Mouse (Mus musculus): ENCODE results near the gene C4b. TPM values are rescaled to one million over a fixed set of nuclear protein-coding genes. Genes with fewer than 3 reads are reported as not detected.
"Not testable (repeated sequence)": the region's sequence is repeated elsewhere in the genome, so short reads cannot be mapped to it uniquely, and the experiment has no call there.

Gene C4b
- total RNA-seq (2017), result 1.0 and 1.4 TPM in 2 replicates

DNA sequence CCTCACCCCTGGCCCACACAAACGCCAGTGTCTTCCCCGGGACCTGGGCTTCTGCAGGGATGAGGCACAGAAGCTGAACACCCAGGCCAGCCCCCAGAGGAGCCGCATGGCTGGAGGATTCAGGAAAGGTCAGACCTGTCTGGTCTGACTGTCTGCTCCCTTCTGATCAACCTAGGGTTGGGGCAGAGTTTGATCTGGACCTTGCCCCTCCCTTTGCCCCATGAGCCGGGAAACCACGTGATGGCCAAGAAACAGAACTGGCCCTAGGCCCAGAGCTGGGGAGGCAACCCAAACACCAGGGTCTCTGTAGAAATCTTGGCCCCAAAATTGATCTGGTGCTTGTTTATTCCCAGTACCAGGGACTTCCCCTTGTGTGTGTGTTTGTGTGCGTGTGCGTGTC, at the start of gene C4b:
TSS of gene C4b (minus strand) at position 164 of the 400 bp plus-strand sequence.
- ATAC-seq (replicated peaks in 1 of 2; ENCODE audit: insufficient read depth in 1 of 2, low FRiP score in 2 of 2, low TSS enrichment in 1 of 2, low read depth in 1 of 2, poor library complexity in 2 of 2, severe bottlenecking in 2 of 2), result no peak

DNA sequence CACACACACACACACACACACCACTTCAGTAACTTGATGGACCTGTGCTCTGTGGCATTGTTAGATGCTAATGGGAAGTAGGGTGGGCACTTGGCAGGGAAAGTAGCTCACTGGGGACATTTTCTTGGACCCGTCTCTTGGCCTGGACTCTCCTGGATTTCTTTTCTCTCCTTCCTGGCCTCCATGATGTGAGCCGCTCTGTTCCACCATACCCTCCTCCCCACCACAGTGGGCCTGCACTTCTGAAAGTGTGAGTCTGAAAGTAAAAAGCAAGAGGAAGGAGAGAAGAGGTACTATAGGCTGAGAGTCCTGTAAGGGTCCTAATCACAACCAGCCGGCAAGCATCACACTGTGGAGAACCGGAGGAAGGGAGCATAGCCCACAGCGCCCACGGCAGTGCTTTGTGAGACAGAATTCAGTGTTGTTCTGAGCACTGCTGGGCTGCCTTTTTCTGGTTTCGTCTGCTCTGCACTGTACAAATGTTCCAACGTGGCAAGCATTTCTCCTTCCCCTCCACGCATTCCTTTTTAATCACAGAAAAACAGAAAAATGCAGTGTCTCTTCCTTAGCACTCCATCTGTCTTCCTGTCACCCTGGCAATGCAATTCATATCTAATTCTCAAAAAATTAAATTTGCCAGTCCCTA, 34.1 kb upstream of the C4b start:
- ATAC-seq (replicated peaks in 1 of 2; ENCODE audit: insufficient read depth in 1 of 2, low FRiP score in 2 of 2, low TSS enrichment in 1 of 2, low read depth in 1 of 2, poor library complexity in 2 of 2, severe bottlenecking in 2 of 2), result no peak

DNA sequence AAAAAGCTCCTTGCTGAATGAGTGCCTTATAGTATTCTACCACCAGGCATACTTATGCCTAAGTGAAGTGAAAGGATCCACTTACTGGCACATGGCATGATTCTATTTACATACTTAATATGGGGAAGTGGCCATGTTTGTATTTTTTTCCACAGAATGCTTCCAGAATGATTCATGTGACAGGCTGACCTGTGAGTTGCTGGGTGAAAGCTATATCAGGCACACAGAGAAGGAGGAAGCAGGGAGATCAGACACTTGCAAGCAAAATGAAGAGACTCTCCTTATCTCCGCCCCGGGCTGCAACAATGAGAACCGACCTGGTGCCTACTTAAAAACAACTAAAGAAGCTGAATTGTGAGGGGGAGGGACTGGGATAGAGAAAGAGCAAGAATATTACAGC, 17.8 kb upstream of the C4b start:
- no peak for ATAC-seq (replicated peaks in 1 of 2; ENCODE audit: insufficient read depth in 1 of 2, low FRiP score in 2 of 2, low TSS enrichment in 1 of 2, low read depth in 1 of 2, poor library complexity in 2 of 2, severe bottlenecking in 2 of 2)

DNA sequence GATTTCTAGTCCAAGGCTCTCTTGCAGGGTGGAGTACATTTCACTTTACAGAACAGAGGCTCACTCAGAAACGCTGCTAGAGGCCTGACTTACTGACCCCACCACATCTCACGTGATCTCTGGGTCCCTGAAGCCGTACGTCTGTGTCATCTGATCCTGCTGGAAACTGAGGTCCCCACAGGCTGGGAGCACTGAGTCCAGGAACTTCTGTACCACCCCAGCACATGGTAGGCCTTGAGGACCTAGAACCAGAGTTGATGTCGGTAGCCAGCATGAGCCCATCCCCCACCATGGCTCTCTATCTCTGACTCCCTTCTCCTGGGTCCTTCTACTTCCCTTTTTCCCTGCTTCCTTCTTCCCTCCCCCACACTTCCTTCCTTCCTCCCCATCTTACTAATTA, 2.8 kb upstream of the C4b start:
- no peak for ATAC-seq (replicated peaks in 1 of 2; ENCODE audit: insufficient read depth in 1 of 2, low FRiP score in 2 of 2, low TSS enrichment in 1 of 2, low read depth in 1 of 2, poor library complexity in 2 of 2, severe bottlenecking in 2 of 2)

DNA sequence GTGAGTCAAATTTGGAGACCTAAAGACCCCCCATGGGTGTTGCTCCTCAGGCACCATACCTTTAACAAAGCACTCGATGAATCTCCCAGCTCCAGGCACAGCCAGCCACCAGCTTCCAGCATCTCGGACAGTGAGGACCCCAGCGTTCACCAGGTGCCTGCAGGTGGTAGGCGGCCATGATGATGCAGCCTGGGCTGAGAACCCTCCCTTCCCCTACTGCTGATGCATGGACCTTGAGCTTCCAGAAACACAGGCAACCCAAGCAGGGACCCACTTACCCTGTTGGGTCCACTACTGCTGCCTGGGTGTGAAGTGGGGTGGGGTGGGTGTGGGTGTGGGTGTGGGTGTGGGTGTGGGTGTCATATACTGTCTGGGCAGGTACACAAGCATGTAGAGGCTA, 1.5 kb upstream of the C4b start:
- not testable (repeated sequence) for ATAC-seq (replicated peaks in 1 of 2; ENCODE audit: insufficient read depth in 1 of 2, low FRiP score in 2 of 2, low TSS enrichment in 1 of 2, low read depth in 1 of 2, poor library complexity in 2 of 2, severe bottlenecking in 2 of 2)

DNA sequence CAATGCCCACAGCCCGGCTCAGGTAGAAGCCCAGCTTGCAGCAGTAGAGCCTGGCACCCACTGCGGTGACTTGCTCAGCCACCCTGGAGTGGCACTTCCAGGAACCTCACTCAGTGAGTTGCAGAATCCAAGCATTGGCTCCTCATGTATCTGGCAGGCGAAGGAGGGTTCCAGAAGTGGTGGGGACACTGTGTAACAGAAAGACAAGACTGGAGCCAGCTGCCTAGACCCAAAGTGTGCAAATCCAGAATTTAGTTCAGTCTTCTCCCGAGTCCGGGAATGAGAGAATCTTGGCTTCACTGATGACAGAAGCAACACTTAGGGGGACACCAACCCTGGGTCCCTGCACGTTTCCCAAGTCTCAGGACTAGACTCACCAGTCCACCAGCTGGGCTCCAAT, 929 bp upstream of the C4b start:
- ATAC-seq (replicated peaks in 1 of 2; ENCODE audit: insufficient read depth in 1 of 2, low FRiP score in 2 of 2, low TSS enrichment in 1 of 2, low read depth in 1 of 2, poor library complexity in 2 of 2, severe bottlenecking in 2 of 2), result not testable (repeated sequence)

DNA sequence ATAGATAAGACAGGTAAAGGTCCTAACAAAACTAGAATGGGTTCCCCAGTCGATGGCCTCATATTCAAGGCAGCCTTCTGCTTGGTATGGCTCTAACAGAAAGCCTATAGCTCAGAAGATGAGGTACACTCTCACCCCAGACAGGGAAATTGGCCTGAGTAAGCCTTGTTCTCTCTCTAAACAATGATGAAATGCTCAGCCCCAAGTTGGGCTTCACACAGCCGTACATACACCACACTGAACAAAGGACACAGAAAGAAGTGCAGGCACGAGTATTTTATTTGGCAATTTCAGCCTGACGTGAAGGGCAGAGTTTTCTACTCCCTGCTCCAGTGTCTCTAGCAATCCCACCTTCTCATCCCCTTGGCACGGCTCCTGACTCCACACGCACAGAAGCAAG, 524 bp upstream of the C4b start:
- ATAC-seq (replicated peaks in 1 of 2; ENCODE audit: insufficient read depth in 1 of 2, low FRiP score in 2 of 2, low TSS enrichment in 1 of 2, low read depth in 1 of 2, poor library complexity in 2 of 2, severe bottlenecking in 2 of 2), result no peak

DNA sequence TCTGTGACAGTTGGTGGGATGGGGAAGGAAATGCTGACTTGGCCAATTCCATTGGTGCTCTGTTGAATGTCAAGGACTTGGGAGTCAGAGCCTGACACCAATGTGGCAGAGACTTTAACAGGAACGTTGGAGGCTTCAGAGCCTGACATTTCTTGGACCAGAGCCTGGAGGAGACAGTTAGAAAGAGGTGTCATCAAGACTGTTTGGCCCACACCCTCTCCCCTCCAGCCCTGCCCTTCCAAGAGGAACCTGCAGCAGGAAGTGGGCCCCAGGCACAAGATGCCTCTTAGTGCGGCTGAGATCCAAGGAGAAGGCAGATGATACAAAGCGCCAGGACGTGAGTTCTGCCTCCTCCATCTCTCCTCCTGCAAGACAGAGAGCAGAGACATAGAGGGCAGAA, 3.4 kb downstream of the C4b start:
- no peak for ATAC-seq (replicated peaks in 1 of 2; ENCODE audit: insufficient read depth in 1 of 2, low FRiP score in 2 of 2, low TSS enrichment in 1 of 2, low read depth in 1 of 2, poor library complexity in 2 of 2, severe bottlenecking in 2 of 2)

DNA sequence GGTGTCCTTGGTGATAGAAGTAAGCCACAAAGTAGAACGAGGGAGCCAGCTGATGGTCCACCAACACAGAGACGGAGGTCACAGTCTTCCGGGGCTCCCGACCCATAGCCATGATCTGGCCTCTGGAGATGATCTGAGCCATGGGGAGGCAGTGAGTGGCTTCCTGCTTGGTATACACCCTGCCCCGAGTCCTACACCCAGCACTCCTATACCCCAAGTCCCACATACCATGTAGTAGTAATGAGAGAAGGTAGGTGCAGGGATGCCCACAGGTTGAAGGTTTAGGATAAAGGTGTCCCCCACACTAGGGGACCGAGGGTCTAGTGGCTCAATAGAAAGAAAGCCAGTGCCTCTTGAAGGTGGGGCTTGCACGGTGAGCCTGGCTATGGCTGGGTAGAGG, 4.0 kb downstream of the C4b start:
- not testable (repeated sequence) for ATAC-seq (replicated peaks in 1 of 2; ENCODE audit: insufficient read depth in 1 of 2, low FRiP score in 2 of 2, low TSS enrichment in 1 of 2, low read depth in 1 of 2, poor library complexity in 2 of 2, severe bottlenecking in 2 of 2)

DNA sequence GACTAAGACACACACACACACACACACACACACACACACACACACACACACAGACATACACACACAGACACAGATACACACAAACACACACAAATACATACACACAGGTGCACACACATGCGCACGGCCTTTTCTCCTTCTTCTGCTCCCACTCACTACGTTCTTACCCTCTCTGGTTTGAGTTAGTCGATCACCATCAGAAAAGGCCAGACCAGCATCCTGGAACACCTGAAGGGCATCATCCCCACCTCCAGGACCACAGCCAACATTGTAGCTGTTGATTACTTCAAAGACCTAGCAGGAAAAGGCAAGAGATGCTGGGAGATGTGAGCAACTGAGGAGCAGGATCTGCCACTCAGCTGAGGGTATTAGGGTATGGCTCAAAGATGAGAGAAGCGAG, 6.2 kb downstream of the C4b start:
- ATAC-seq (replicated peaks in 1 of 2; ENCODE audit: insufficient read depth in 1 of 2, low FRiP score in 2 of 2, low TSS enrichment in 1 of 2, low read depth in 1 of 2, poor library complexity in 2 of 2, severe bottlenecking in 2 of 2), result not testable (repeated sequence)

DNA sequence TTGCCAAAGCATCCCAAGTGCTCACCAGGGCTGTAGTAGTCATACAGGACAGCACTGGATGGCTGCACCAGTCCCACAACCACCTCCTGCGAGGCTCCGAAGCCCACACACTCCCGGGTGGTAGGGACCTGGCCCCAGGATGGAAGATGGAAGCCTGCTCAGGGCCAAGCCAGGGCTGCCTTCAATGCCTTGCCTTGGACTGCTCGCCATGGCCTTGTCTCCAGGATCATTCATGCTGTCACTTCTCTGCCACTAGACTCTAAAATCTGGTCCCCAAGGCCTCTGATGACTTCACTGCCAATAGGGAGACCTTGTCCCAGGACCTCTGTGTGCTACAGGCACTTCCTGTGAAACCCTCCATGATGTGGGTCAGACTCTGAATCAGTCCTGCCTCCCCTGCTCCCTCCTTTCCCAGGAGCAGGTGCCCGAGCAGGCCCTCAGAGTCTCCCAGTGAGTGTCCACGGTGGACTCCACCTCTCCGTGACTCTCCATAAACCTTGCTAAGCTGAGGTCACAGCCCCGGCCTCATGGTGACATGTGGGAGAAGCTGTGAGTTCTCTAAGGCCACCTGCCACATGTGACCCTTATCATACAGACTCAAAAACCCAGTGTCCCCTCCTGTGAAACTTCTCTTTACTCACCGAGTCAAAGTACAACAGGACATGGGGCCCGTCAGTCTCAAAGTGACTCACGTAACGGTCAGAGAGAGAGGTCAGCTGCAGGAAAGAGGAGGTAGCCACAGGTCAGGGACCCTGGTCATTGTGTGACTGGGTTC, 13.7 kb downstream of the C4b start:
- ATAC-seq (replicated peaks in 1 of 2; ENCODE audit: insufficient read depth in 1 of 2, low FRiP score in 2 of 2, low TSS enrichment in 1 of 2, low read depth in 1 of 2, poor library complexity in 2 of 2, severe bottlenecking in 2 of 2), result not testable (repeated sequence)

DNA sequence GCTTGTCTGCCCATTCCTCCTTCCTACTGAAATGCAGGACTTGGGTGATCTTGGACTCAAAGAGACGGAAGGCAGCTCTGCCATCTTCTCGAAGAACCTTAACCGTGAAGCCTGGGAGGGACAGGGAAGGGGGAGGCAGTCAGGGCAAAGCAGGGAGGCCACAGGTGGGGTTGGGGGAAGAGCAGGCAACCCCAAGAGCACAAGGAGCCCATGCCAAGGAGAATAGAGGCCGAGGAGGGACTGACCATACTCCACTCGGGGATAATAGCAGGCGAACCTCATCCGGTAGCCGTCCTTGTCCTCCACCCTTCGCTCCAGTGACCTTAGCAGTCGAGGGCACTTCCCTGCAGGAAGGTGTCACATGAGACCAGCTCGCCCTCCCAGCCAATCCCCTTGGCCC, 14.5 kb downstream of the C4b start:
- ATAC-seq (replicated peaks in 1 of 2; ENCODE audit: insufficient read depth in 1 of 2, low FRiP score in 2 of 2, low TSS enrichment in 1 of 2, low read depth in 1 of 2, poor library complexity in 2 of 2, severe bottlenecking in 2 of 2), result not testable (repeated sequence)

DNA sequence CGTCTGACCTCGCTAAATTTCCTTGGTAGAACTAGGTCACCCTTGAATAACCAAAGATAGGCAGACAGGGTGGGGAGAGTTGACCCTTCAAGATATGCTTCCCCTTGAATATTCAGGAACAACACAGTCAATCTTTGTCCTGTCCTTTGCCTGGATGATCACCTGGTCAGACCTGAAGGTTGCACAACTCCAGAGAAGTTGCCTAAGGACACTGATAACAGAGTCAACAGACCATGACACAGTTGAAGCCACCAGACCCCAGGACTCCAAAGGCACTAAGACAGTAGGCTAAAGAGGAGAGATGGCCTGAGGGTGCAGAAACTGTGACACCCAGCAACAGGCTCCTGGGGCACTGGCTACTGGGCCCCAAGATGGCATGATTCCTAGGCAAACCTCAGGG, 15.8 kb downstream of the C4b start:
- ATAC-seq (replicated peaks in 1 of 2; ENCODE audit: insufficient read depth in 1 of 2, low FRiP score in 2 of 2, low TSS enrichment in 1 of 2, low read depth in 1 of 2, poor library complexity in 2 of 2, severe bottlenecking in 2 of 2), result no peak

DNA sequence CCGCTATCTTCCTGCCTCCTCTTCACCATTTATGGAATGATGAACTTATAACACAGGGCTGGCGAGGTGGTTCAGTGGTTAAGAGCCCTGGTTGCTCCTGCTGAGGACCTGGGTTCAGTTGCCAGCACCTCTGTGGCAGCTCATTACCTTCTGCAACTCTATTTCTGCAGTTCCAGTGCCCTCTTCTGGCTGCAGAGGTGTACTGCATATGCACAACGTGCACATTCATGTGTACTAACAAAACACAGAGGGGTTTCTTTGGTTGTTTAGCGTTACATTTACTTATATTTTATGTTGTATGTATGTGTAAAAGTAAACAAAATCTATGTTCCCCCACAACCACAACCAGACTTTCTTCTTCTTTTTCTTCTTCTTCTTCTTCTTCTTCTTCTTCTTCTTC, 20.6 kb downstream of the C4b start:
- ATAC-seq (replicated peaks in 1 of 2; ENCODE audit: insufficient read depth in 1 of 2, low FRiP score in 2 of 2, low TSS enrichment in 1 of 2, low read depth in 1 of 2, poor library complexity in 2 of 2, severe bottlenecking in 2 of 2), result no peak

DNA sequence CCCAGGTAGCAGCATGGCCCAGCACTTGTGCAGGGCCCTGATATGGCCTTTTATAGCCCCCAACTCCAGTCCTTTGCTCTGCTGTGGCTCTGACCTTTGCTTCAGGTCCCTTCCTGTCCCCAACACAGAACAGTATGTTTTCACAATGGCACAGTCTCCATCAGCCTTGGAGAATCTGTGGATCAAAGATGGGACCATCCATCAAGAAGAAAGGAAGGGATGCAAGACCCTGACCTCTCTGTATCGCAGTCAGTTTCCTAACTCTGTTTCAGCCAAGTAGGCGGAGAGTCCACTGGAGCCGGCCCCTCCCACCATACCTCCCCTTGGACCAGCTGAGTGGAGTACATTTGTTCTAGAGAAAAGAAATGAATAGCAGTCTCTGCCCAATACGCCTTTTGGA, 21.4 kb downstream of the C4b start:
- ATAC-seq (replicated peaks in 1 of 2; ENCODE audit: insufficient read depth in 1 of 2, low FRiP score in 2 of 2, low TSS enrichment in 1 of 2, low read depth in 1 of 2, poor library complexity in 2 of 2, severe bottlenecking in 2 of 2), result not testable (repeated sequence)

DNA sequence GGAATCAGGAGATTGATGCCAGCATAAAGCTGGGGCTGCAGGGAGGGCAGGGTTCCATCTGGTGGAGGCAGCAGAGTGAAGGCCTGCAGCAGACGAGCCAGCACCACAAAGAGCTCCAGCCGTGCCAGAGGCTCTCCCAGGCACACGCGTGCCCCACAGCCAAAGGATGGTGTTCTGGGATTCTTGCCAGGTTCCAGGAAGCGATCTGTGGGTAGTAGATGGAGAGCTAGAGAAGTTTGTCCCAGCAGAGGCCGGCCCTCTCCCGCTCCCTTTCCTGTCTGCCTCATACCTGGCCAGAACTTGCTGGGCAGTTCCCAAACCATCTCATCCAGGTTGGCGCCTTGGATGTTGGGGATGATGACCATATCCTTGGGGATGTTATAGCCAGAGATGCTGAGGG, 23.8 kb downstream of the C4b start:
- not testable (repeated sequence) for ATAC-seq (replicated peaks in 1 of 2; ENCODE audit: insufficient read depth in 1 of 2, low FRiP score in 2 of 2, low TSS enrichment in 1 of 2, low read depth in 1 of 2, poor library complexity in 2 of 2, severe bottlenecking in 2 of 2)

DNA sequence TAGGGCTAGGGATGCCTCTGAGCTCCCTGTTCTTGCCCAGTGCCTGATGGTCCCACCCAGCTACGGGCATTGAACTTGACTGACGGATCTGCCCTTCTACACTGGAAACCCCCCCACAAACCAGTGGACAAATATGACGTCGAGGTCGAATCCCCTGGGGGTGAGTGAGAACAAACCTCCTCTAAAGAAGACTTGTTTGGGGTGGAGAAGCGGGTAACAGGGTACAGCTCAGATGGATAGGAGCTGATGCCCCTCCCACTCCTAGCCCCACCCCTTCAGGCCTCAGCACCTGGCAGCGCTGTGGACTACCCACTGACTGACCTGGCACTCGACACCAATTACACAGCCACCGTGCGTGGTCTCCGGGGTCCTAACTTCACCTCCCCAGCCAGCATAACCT, 26.3 kb downstream of the C4b start:
- ATAC-seq (replicated peaks in 1 of 2; ENCODE audit: insufficient read depth in 1 of 2, low FRiP score in 2 of 2, low TSS enrichment in 1 of 2, low read depth in 1 of 2, poor library complexity in 2 of 2, severe bottlenecking in 2 of 2), result no peak

DNA sequence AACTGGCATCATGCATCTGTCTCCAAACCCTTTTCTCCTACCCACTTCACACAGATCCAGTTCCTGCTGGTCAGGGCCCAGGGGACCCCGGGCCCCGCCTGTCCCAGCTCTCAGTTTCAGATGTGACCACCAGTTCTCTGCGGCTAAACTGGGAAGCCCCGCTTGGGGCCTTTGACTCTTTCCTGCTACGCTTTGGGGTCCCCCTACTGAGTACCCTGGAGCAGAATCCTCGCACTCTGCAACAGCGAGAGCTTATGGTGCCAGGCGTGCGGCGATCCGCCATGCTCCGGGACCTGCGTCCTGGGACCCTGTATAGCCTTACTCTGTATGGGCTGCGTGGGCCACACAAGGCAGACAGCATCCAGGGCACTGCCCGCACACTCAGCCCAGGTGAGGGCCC, 27.4 kb downstream of the C4b start:
- ATAC-seq (replicated peaks in 1 of 2; ENCODE audit: insufficient read depth in 1 of 2, low FRiP score in 2 of 2, low TSS enrichment in 1 of 2, low read depth in 1 of 2, poor library complexity in 2 of 2, severe bottlenecking in 2 of 2), result no peak

DNA sequence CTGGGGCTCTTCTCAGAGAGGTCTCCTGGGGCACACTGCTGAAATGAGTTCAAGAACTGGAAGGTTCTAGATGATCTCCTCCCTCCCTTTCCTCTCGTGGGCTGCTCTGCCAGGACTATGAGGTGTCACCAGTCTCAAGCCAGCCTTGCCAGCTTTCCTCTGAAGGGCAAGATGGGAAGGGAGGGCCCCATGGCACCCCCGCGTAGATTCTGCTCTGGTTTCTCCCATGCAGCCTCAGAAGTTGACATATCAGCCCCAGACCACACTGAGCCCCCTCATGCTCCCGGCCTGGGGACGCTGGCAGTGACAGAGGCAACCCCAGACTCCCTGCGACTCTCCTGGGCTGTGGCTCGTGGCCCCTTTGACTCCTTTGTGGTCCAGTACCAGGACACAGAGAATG, 28.2 kb downstream of the C4b start:
- ATAC-seq (replicated peaks in 1 of 2; ENCODE audit: insufficient read depth in 1 of 2, low FRiP score in 2 of 2, low TSS enrichment in 1 of 2, low read depth in 1 of 2, poor library complexity in 2 of 2, severe bottlenecking in 2 of 2), result not testable (repeated sequence)
